Mouse (Mus musculus) gastrocnemius, postnatal 10 days (tissue): ENCODE results near the gene Golga4. TPM values are rescaled to one million over a fixed set of nuclear protein-coding genes. Genes with fewer than 3 reads are reported as not detected.

Experiments used
- DNase-seq: peaks from one replicate; pipeline ENCODE4 v3.0.0; 2021; ENCODE audit warnings: mixed read lengths
- total RNA-seq, 2 experiments: library from RNA; stranded (reverse); gene quantifications; 2 replicates each; pipeline ENCODE4 v1.2.3; 2021

Gene Golga4
- total RNA-seq, 2 experiments from 2014 or later: 144 to 160 TPM

GRCm38 (mm10) chr9:118488896-118489578, 17.0 kb upstream of the Golga4 start:
- no peak for DNase-seq

GRCm38 (mm10) chr9:118489579-118490019, 16.5 kb upstream of the Golga4 start:
- DNase-seq: peak; percentile 74

- DNase-seq: no peak
These were observed 14.9 kb upstream of the Golga4 start for GRCm38 (mm10) chr9:118491195-118491594.

- no peak for DNase-seq
These were observed 13.0 kb upstream of the Golga4 start for GRCm38 (mm10) chr9:118492932-118493698.

GRCm38 (mm10) chr9:118494106-118494505, 12.0 kb upstream of the Golga4 start:
- DNase-seq: no peak

GRCm38 (mm10) chr9:118495933-118496332, 10.1 kb upstream of the Golga4 start:
- DNase-seq: no peak

GRCm38 (mm10) chr9:118496952-118497351, 9.1 kb upstream of the Golga4 start:
- no peak for DNase-seq

- DNase-seq: no peak
These were observed 8.0 kb upstream of the Golga4 start for GRCm38 (mm10) chr9:118498061-118498460.

- DNase-seq: no peak
These were observed 5.1 kb upstream of the Golga4 start for GRCm38 (mm10) chr9:118500963-118501362.

- DNase-seq: no peak
These were observed 1.4 kb upstream of the Golga4 start for GRCm38 (mm10) chr9:118504656-118505055.

GRCm38 (mm10) chr9:118506404-118507231, 551 bp downstream of the Golga4 start:
- DNase-seq: peak; percentile 59

- no peak for DNase-seq
These were observed 1.5 kb downstream of the Golga4 start for GRCm38 (mm10) chr9:118507552-118507951.

GRCm38 (mm10) chr9:118508601-118509000, 2.5 kb downstream of the Golga4 start:
- DNase-seq: no peak

GRCm38 (mm10) chr9:118510941-118511690, 5.0 kb downstream of the Golga4 start:
- DNase-seq: no peak

GRCm38 (mm10) chr9:118512681-118513233, 6.7 kb downstream of the Golga4 start:
- DNase-seq: no peak

- DNase-seq: no peak
These were observed 9.4 kb downstream of the Golga4 start for GRCm38 (mm10) chr9:118515476-118515875.

GRCm38 (mm10) chr9:118516162-118516561, 10.1 kb downstream of the Golga4 start:
- no peak for DNase-seq

- DNase-seq: no peak
These were observed 11.6 kb downstream of the Golga4 start for GRCm38 (mm10) chr9:118517619-118518018.

- DNase-seq: no peak
These were observed 13.0 kb downstream of the Golga4 start for GRCm38 (mm10) chr9:118519101-118519500.

GRCm38 (mm10) chr9:118520011-118520410, 13.9 kb downstream of the Golga4 start:
- DNase-seq: peak; percentile 32

- no peak for DNase-seq
These were observed 14.8 kb downstream of the Golga4 start for GRCm38 (mm10) chr9:118520858-118521257.

- no peak for DNase-seq
These were observed 15.6 kb downstream of the Golga4 start for GRCm38 (mm10) chr9:118521659-118522058.
